Mouse (Mus musculus): ENCODE results near the gene Thsd4.

Thsd4 gene

DNA sequence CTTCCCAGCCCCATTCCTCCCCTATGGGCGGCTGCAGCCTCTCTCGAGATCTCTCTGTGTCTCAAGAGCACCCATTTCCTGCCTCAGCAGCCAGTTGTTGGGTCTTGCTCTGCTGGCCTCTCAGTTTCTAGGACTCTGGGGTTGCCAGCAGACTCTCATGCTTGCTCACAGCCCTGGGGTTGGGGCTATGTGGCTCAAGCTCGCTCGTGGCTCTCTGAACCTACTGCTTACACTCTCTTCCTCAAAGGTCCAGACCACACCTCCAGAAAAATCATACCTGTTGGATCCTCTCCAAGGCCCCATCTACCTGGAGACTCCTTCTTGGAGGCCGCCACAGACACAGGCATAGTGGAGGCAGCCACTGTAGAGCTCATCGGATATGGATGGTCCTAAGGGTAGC, 572.3 kb downstream of the Thsd4 start:
- DNase-seq (ENCODE audit: low read depth, low spot score): no peak

DNA sequence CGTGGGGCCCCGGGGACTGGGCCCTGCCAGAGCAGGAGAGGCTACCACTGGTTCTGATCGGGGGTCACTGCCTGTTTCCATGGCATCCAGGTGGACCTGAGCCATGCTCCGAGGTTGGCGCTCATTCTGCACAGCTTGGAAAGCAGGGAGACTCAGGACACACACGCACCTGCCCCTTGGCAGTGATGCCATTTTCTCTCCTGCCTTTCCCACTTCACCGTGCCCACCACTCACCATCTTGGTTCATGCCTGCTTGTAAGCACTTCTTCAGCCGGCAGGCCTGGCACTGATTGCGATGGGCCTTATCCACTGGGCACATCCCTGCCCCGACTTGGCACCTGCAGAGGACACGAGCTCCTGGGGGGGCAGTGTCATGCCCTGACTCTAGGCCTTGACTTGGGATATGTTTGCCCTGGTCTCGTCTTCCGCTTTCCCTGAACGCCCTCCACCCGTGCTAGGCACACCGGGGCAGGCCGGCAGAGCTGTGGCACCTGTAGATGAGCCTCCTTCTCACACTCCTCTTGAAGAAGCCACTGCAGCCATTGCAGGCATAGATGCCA, 573.1 kb downstream of the Thsd4 start:
- DNase-seq (ENCODE audit: low read depth, low spot score): no peak

DNA sequence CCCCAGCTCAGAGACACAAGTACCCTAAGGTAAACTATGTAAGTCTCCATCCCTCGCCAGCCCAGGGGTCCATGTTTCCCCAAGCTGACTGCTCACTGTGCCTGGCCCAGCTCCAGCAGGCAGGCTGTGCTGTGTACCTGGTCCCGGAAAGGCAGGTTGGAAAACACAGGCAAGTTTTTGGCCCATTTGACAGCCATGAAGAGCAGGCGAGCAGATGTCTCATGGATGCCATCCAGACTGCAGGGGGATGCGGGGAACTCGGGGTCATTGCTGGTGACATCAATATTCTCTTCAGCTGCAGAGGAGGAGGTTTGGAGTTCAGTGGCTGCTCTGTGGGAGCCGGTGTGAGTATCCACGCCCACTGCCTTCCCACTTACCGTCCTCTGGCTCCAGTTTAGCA, 573.6 kb downstream of the Thsd4 start:
- no peak for DNase-seq (ENCODE audit: low read depth, low spot score)

DNA sequence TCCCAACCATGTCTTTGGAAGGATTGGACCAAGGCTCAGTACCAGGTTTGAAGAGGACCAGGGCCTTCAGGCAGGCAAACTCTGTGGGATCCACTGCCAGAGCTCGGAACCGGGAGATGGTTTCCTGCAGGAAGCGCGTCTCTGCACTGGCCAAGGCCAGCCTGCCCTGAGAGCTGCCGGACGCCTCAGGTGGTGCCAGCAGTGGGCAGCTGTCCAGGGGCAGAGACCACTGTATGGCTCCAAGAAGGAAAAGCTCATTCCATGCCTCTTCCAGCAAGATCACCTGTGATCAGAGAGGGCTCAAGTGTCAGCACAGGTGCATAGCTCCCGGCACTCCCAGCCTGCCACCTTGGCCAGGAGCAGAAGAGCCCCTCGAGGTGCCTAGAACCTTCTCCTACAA, 574.6 kb downstream of the Thsd4 start:
- DNase-seq (ENCODE audit: low read depth, low spot score): no peak

DNA sequence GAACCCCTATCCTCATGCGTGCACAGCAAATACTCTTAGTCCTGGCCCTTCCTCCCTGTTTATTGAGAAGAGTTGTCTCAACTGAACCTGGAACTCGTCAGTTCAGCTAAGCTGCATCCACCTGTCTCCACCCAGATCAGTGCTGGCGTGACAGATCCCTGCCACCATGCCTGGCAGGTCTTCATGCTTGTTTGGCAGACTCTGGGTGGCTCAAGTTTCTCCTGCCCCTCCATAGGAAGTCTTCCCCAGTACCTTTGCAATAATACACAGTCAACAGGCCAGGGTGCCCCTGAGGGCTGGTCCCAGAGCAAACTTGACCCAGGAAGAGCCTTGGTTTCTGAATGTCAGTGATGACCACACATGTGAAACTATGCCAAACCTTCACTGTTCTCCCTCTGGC, 576.6 kb downstream of the Thsd4 start:
- no peak for DNase-seq (ENCODE audit: low read depth, low spot score)

DNA sequence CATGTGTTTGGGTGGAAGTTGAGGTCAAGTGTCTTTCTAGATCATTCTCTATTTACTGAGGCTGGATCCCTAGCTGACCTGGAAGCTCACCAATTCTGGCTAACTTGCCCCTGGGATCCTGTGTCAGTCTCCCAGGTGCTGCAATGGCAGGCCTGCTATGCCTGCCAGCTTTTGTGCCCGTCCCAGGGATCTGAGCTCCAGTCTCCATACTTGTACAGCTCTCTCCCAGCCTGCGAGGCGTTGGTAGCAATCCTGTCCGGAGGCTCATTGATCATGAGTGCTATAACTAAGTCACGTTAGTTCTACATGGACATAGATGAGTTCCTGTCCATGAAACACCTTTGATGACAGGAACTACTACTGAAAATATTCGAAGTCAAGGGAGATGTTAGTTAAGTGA, 578.0 kb downstream of the Thsd4 start:
- no peak for DNase-seq (ENCODE audit: low read depth, low spot score)

DNA sequence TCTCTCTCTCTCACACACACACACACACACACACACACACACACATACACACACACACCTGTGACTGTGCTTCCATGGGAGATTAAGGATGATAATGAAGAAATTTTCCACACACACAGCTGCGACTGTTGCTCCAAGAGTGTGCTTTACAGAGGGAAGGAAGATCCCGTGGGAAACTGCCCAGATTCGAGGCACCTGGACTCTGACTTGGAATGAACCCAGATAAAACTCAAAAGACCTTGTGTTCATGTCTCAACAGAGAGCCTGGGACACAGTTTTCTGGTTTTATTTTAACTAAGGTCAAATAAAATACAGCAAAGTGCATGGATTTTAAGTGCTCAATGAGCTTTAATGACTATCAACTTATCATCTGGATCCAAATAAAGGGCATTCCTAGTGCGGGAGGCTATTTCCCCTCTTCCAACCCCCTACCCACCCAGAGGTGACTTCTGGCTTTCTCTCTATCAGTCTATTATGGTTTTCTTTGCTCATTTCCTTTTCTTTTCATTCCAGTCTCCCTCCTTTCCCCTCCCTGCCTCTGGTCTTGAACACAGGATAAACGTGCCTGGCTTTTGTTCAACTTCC, 579.3 kb downstream of the Thsd4 start:
- no peak for DNase-seq (ENCODE audit: low read depth, low spot score)

DNA sequence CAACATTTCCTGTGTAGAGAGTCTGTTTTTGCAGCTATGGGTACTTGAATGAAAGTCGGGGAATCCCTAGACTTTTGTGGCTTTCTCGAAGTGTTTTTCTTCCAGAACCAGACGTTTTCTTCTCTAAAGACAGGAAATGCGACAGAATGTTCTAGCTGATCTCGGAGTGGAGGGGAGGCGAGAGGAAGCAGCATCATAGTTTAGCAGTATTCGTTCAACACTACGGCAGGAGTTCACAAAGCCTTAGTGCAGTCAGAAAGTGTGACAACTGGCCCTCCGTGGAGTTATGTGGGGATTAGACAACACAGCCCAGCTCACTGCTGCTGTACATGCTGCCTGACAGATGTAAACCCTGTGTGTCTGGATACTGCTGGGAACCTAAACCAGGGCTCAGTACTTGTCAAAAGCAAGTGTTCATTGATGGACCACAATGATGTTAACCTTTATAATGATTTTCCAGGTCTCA, 579.9 kb downstream of the Thsd4 start:
- no peak for DNase-seq (ENCODE audit: low read depth, low spot score)

DNA sequence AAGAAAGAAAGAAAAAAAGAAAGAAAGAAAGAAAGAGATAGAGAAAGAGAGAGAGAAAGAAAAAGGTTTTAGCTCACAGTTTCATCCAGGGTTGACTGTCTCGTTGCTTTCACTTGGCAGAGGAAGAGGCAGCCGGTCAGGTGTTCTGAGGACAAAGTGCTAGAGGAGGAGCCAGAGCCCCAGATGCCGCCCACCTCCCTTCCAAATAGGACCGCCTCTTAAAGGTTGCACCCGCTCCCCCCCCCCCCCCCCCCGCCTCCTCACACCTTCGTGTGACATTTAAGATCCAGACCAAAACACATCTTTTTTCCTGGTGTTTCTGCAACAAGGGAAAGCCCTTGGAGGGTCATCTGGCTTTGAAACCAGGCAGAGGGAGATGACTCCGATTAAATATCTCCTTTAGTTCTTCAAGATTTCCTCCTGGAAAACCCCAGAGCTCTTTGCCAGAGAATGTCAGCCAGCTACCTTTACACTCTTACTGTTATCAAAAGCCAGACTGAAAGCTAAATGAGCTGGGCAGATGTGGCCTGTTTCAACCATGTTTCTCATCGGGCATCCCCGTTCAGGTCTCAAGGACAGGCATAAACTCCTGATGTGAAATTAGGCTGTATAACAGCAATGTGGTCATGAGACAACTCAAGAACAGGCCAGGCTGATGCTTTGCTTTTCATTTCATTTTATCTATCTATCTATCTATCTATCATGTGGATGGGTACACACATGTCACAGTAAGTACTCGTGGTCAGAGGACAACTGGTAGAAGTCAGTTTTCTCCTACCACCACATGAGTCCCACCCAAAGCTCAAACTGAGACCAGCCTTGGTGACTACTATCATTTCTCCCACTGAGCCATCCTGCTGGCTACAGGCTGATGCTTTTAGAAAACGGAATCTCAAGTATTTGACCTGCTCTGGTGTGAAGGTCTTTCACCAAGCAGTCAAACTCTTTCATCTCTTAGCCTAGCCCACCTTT, 580.6 kb downstream of the Thsd4 start:
- DNase-seq (ENCODE audit: low read depth, low spot score): peak; percentile 59

DNA sequence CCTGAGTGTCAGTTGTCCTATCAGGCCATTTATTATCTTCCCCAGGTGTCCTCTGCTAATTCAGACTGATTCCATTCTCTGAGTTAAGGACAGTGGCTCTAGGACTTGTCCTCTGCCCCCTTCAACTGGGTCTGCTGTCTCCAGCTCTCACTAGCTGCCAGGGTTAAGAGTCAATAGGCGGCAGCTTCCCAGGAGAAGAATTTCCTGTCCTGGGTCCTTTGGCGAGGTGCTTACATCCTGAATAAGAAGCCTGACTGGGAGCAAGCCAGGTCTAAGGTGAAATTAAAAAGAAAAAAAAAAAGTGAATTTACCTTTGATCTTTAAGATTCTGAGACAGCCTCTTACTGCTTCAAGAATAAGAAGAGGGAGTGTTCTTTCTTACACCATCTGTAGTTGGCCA, 582.2 kb downstream of the Thsd4 start:
- DNase-seq (ENCODE audit: low read depth, low spot score): no peak

DNA sequence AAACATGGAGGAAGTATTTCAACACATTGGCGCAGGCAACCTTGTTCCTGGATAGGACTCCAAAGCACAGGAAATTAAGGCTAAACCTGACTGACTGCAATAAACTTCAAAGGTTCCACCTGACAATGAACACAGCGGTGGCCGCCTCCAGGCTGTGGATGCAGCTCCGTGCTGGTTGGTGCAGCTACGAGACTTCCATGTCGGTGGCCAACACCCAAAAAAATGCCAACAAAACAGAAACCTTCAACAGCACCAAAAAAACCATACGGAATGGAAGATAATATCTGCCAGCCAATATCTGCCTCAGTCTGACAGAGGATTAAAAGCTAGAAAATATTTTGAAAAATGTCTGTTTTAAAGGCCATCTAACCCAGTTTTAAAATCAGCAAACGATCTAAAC, 583.3 kb downstream of the Thsd4 start:
- DNase-seq (ENCODE audit: low read depth, low spot score): peak; percentile 57

DNA sequence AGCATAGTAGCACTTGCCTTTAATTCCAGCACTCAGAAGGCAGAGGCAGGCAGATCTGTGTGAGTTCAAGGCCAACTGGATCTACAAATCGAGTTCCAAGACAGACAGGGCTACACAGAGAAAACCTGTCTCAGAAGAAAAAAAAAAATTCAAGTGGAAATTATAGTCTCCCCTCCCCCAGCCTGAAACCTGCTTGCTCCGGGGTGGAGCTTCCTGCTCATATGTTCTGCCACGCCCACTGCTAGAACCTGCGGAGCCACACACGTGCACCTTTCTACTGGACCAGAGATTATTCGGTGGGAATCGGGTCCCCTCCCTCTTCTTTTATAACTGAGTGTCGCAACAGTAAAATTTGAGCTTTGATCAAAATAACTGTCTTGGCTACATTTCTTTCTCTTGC, 586.0 kb downstream of the Thsd4 start:
- DNase-seq (ENCODE audit: low read depth, low spot score): peak; percentile 37

DNA sequence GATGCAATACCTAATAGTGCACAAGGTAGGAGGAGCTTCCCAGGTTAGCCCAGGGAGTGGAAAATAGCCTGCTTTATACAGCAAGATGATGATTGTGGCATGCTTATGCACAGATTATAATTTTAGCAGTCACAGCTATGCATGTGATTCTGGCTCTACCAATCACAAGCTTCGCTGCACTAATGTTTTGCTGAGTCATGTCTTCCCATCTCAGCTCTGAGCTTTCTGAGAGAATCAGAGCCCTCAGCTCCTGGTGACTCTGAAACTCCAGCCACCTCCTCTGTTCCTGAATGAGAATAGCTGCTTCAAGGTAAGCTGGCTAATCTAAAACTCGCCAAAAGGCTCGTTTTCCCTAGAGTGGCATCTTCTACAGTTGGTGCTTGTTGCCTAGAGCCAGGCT, 591.6 kb downstream of the Thsd4 start:
- no peak for DNase-seq (ENCODE audit: low read depth, low spot score)
